Comparison of ENCODE assay signal across 28 mouse cellular contexts in the genomic region with DNA sequence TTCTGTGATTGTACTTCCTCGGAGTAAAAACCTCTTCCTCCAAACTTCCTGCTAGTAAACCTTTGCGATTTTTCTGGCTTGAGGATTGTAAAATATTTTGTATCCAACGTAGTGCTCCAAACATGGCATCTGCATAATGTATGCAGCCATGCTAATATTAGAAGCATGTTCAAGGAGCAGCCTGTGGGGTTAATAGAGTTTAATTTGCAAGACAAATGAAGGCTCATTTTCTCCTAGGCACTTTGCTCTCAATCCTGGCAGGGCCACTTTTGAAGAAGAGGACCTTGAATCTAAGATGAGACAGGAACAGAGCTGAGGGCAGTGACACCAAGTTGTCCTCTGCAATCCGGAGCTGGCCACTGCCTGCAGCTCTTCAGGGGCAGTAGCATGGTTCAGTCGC.
"Had no signal": no experiment of that assay in that cellular context is flagged by ENCODE, and none has a peak within 500 bp of the region (broad histone marks: within the 10 kb centered on the region; RNA-seq: fewer than 3 reads in every experiment).

No protein-coding gene starts in this region.

- H3K27ac ChIP-seq: gastrocnemius, adult 2 months; heart, embryonic 10.5 days; heart, embryonic 13.5 days; heart, embryonic 15.5 days; hindbrain, embryonic 10.5 days; hindbrain, embryonic 12.5 days; hindbrain, embryonic 14.5 days; intestine, embryonic 15.5 days; layer of hippocampus, adult 2 months; left cerebral cortex, adult 2 months; limb, embryonic 10.5 days; limb, embryonic 12.5 days; liver, embryonic 13.5 days had no signal

- ATAC-seq: hindbrain, embryonic 16.5 days; inflammation-experienced regulatory T-cells, adult 6 months; intestine, embryonic 15.5 days; intestine, postnatal 0 days had no signal

- H3K4me3 ChIP-seq: gastrocnemius, adult 2 months; heart, embryonic 10.5 days; heart, embryonic 13.5 days; heart, embryonic 15.5 days; hindbrain, embryonic 10.5 days; hindbrain, embryonic 12.5 days; intestine, embryonic 15.5 days; layer of hippocampus, adult 2 months; left cerebral cortex, adult 2 months; limb, embryonic 10.5 days; limb, embryonic 12.5 days; liver, embryonic 13.5 days had no signal

- H3K9ac ChIP-seq: heart, embryonic 13.5 days; heart, embryonic 15.5 days; hindbrain, embryonic 12.5 days; hindbrain, embryonic 14.5 days; intestine, embryonic 15.5 days; limb, embryonic 12.5 days; liver, embryonic 13.5 days had no signal

- H3K4me2 ChIP-seq: heart, embryonic 13.5 days; heart, embryonic 15.5 days; hindbrain, embryonic 12.5 days; hindbrain, embryonic 14.5 days; intestine, embryonic 15.5 days; limb, embryonic 12.5 days; liver, embryonic 11.5 days; liver, embryonic 13.5 days had no signal

- DNase-seq: gastrocnemius, adult 2 months; gastrocnemius, postnatal 10 days; gastrocnemius, postnatal 25 days; heart, adult 18-20 months; heart, postnatal 14 days; heart, postnatal 4 days; kidney, adult 18-20 months; kidney, adult 8-10 months; kidney, postnatal 10 days; kidney, postnatal 25 days; kidney, postnatal 4 days; liver; liver, embryonic 13.5 days had no signal

- H3K9me3 ChIP-seq: heart, embryonic 10.5 days; intestine, embryonic 15.5 days; limb, embryonic 10.5 days; liver, embryonic 13.5 days had no signal

- H3K4me1 ChIP-seq: heart, embryonic 15.5 days; liver, embryonic 13.5 days had no signal

- H3K36me3 ChIP-seq: heart, embryonic 10.5 days; heart, embryonic 13.5 days; heart, embryonic 15.5 days; hindbrain, embryonic 10.5 days; hindbrain, embryonic 12.5 days; intestine, embryonic 15.5 days; limb, embryonic 10.5 days; limb, embryonic 12.5 days; liver, embryonic 13.5 days had no signal

- H3K27me3 ChIP-seq: heart, embryonic 13.5 days; heart, embryonic 15.5 days; hindbrain, embryonic 12.5 days; intestine, embryonic 15.5 days; liver, embryonic 13.5 days had no signal
